Mouse (Mus musculus): ENCODE measurements around the gene Tfap4.

GRCm38 (mm10) chr16:4547611-4548010, 12.0 kb downstream of the Tfap4 start:
- no peak for TF ChIP-seq CTCF (IDR thresholded peaks at IDR 0.05; ENCODE audit: low read depth, low read length)
- TF ChIP-seq POLR2A (IDR thresholded peaks at IDR 0.05; ENCODE audit: borderline replicate concordance, low read depth, low read length) = no peak
